Mouse (Mus musculus) thymus, postnatal 14 days (tissue): ENCODE data around the gene Olfr653.
A peak's percentile ranks its signal among the peaks of the same experiment; 100 is the strongest.

Experiments
- DNase-seq: peaks from one replicate; pipeline ENCODE4 v3.0.0; 2021

Gene Olfr653

DNA sequence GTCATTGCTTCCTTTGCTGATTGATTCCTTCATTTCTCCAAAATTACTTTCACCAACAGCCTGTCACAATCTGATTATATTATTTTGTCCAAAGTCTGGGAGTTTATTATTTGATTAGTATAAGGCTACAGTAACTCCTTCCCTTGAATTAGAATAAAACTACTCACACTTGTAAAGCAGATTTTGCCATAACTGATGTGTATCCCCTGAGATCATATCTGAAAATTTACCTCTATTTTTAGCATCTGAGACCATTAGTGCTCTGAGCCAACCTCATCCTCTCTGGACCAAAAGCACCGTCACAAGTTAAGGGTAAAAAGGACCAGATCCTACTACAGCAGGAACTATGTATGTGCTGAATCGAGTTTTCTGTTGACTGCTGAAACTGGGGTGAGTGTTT, at the start of gene Olfr653:
Gene Olfr653, plus strand, starts transcription at position 301 of the 400 bp plus-strand sequence.
- no peak for DNase-seq

DNA sequence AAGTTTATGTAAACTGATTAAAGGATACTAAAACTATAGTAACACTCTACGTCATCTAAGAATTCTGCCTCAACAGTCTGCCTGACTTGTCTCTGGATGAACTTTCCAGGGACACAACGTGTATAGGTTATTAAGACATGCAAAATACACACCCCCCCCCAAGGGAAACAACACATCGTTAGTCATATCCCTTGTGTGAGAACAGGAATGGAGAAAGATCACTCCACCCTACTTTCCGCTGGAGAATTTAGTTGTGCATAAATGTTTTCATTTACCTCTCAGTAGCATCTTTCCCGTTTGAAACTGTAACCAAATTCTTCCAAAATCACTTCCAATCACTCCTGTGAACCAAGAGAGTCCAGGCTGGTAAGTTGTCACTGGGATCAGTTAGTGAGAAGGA, 27.3 kb upstream of the Olfr653 start, which contains the start of gene Olfr651:
Gene Olfr651, plus strand, starts transcription at position 301 of the 400 bp plus-strand sequence.
- DNase-seq: no peak

DNA sequence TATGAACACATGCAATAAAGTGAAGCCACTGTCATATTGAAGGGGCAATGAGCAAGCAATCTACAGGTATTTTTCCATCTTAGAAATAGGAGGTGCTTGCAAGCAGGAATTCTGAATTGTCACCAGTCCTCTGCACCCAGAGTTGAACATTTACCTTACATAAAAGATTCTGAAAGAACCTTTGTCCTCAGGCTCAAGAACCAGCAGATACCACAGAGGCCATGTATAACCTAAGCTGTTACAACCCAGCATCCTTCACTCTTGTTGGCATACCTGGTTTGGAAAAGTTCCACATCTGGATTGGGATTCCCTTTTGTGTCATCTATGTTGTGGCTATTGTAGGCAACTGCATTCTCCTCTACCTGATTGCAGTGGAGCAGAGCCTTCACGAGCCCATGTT, 24.4 kb upstream of the Olfr653 start:
- no peak for DNase-seq

DNA sequence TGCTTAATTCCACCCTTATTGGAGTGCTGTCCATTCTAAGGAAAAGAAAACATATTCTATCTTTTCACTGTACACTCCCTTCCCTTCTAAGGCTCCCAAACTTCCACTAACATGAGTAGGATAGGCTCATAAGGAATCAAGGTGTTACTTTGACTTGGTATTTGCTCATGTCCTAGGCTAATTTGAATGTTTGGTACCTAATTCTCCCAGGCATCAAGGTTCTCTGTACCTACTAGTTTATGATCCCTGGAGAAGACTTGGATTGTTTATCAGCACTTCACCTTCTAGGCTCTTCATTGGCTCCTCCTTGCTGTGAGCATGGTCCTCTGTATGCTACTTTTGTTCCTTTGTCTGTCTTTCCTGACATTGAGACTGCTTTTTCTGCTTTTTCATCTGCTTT, 16.5 kb upstream of the Olfr653 start, which contains the start of gene Olfr652:
Gene Olfr652, plus strand, starts transcription at position 301 of the 400 bp plus-strand sequence.
- DNase-seq: no peak

DNA sequence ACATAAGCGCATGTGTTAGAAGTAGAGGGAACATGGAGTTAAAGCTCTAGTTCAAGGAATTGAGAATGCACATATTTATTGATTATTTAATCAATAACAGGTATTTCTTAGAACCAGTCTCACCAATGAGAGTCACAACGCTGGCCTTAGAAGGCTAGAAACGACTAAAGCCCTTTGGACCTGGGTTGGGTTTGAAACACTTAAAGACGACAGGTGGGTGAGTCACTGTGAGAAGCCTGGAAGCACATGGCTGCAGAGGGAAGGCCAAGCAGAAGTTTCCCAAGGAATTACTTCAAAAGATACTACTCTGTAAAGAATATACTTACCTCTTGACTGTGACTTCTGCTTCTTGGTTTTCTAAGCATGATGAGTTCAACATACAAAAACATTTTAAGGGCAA, 3.7 kb downstream of the Olfr653 start:
- no peak for DNase-seq

DNA sequence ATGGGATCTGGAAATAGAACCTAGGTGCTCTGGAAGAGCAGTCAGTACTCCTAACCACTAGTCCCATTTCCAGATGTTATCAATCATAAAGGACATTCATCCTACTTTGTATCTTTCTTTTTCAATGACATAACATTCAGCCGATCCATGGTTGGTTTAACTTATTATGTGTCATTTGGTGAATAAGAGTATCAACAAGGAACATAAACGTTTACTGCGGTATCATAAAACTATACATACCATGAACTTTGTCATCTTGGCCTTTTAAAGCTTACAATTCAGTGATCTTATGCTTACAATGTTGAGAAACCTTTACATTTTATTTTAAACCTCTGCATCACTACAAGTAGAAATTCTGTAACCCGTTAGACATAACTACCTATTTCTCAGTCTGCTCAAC, 4.3 kb downstream of the Olfr653 start:
- no peak for DNase-seq

DNA sequence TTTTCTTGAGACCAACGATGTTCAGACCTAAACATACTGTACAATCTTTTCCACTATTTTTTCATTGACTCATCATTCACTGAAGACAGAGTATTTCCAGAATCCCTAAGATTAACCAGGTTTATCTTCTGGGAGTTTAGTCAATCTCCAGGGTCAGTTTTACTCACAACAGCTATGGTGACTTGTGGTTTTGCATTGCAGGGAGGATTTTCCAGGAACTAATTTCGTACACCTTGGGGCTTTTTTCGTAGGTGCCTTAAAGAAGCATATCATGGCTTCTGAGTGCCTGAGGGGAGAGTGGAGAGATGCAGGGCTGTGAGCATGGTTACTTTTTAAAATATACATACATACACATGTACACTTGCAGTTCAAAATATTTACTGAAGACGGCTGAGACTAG, 9.6 kb downstream of the Olfr653 start, which contains the start of gene Olfr654:
Gene Olfr654, plus strand, starts transcription at position 301 of the 400 bp plus-strand sequence.
- no peak for DNase-seq

DNA sequence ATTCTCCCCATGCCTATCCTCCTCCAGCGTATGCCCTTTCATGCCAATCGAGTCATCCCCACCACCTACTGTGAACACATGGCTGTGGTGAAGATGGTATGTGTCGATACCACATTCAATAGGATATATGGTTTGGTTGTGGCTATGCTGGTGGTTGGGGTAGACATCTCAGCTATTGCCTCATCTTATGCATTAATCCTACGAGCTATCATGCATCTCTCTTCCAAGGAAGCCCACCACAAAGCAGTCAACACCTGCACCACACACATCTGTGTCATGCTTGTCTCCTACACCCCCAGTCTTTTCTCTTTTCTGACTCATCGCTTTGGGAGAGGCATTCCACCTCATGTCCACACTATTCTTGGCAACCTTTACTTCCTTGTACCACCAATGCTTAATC, 11.2 kb downstream of the Olfr653 start:
- DNase-seq: no peak

DNA sequence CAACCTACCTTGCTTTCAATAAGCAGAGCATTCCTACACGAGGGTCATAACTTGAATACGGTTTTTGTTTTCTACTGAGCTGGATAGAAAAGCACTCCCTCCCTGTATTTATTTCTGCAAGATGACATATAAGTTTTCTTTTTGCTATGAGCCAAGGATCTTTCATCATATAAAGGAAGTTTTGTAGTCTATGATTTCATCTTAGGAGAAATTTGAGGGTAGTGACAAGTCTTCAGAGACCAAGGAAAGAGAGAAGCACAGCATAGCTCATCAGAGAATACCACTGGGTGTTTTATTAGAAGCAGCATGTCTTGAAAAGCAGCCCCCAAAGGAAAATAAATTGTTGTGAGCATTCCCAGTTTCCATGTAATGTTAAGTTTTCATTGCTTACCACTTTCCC, 24.6 kb downstream of the Olfr653 start, which contains the start of gene Olfr655:
Gene Olfr655, minus strand, starts transcription at position 101 of the 400 bp plus-strand sequence.
- no peak for DNase-seq

DNA sequence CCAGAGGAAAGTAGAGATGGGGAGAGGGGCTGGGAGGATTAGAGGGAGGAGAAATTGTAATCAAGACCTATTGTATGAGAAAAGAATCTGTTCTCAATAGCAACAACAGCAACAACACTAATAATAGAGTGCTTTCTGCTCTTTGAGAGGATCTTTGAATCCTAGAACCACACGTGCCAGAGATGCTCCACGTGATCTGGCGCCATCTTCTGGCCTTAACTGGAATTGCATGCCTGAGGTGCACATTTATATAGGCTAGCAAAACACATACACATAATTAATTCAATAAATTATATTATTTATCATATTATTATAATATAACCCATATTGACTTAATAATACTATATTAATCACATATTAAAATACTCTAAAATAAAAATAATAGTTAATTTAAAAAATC, 26.1 kb downstream of the Olfr653 start:
- peak; percentile 56 for DNase-seq

DNA sequence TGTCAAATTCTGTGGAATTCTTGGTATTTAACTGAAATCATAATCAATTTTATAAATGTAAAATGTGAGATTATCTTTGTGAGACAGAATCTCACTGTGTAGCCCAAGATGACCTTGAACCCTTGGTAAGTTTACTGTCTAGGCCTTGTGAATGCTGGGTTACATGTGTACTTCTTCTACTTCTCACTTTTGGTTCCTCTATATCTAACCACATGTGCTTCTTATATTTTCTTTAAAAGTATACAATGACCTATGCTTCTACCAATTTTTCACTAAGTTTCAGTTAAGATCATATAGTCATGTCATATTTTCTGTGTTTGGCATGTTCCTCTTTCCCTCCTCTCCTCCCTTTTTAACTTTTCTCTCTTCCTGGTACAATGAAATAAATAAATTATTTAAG, 27.6 kb downstream of the Olfr653 start:
- DNase-seq: no peak

DNA sequence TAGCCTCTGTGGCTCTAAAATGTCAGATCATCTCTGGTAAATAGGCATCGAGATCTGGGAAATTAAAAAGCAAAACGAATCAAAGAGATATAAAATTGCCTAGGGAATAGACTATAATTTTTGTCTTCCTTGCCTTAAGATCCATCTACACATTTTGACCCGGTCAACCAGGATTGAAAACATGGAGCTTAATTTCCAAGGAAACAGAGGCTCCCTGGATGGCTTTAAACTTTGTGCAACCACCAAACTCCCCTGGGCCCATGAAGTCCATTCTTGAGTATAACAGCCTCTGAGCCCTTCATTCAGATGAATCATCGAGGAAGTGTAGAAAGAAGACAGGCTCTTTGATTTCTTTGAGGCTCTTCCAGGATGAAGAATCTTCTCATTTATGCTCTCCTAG, 36.5 kb downstream of the Olfr653 start, which contains the start of gene Olfr656:
Gene Olfr656, plus strand, starts transcription at position 301 of the 400 bp plus-strand sequence.
- no peak for DNase-seq

DNA sequence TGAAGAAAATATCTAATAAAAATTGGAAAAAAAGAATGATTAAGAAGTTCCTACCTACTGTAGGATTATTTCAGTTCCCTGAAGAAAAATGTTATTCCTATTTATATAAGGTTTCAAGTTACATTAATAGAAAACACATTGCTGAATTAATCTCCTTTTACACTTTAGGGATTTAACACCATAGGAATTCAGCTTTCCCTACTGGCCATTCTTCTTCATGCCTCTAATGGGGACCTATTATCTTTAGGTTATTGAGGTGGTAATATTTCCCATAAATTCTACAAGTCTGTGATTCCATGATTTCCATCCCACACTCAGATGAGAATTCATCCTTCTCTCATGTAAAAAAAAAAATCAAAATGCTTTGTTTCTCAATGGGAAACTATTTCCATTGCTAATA, 47.4 kb downstream of the Olfr653 start, which contains the start of gene Olfr657:
Gene Olfr657, plus strand, starts transcription at position 301 of the 400 bp plus-strand sequence.
- DNase-seq: no peak
